In the genomic region with DNA sequence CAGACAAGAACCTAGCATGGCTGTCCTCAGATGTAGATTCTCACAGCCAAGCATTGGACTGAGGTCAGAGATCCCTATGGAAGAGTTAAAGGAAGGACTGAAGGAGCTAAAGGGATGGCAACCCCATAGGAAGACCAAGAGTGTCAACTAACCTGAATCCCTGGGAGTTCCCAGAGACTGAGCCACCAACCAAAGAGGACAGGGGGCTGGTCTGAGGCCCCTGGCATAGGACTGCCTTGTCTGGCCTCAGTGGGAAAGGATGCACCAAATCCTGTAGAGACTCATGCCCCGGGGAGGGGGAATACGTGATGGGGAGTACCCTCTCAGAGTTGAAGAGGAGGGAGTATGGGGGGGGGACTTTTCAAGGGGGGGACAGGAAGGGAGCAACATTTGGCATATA, we compare ENCODE assay signal across 21 mouse cellular contexts. TPM values are rescaled to one million over a fixed set of nuclear protein-coding genes. Genes with fewer than 3 reads are reported as not detected.
DNase-seq lines count a peak whose midpoint lies in the region; ATAC-seq lines count a peak whose summit lies in the region.
"Had no signal": no experiment of that assay in that cellular context is flagged by ENCODE, and none has a peak within 500 bp of the region (broad histone marks: within the 10 kb centered on the region; RNA-seq: fewer than 3 reads in every experiment).

No protein-coding gene starts in this region.

- no peak overlapping the region for H3K4me3 ChIP-seq in heart, embryonic 10.5 days
- no peak overlapping the region for H3K4me3 ChIP-seq in heart, embryonic 12.5 days
- H3K4me3 ChIP-seq in intestine, embryonic 14.5 days (ENCODE audit: low read depth, low read length): no peak overlapping the region
- no peak overlapping the region for H3K4me3 ChIP-seq in intestine, embryonic 15.5 days (replicated peaks)

- no peak overlapping the region for H3K27ac ChIP-seq in heart, embryonic 10.5 days
- no peak overlapping the region for H3K27ac ChIP-seq in heart, embryonic 12.5 days (ENCODE audit: poor library complexity, severe bottlenecking)
- H3K27ac ChIP-seq in intestine, embryonic 14.5 days (ENCODE audit: low read depth): no peak overlapping the region
- H3K27ac ChIP-seq in intestine, embryonic 15.5 days: no peak overlapping the region

- H3K9ac ChIP-seq in heart, embryonic 12.5 days: no peak overlapping the region
- no peak overlapping the region for H3K9ac ChIP-seq in intestine, embryonic 14.5 days (ENCODE audit: low read length)
- no peak overlapping the region for H3K9ac ChIP-seq in intestine, embryonic 15.5 days

- H3K4me1 ChIP-seq in heart, embryonic 10.5 days: peaks cover 19% of the 10 kb centered on the region
- peaks cover 22% of the 10 kb centered on the region for H3K4me1 ChIP-seq in heart, embryonic 12.5 days (replicated peaks)
- H3K4me1 ChIP-seq in intestine, embryonic 14.5 days (replicated peaks; ENCODE audit: control insufficient read depth, insufficient read depth, low read length): peaks cover 13% of the 10 kb centered on the region
- peaks cover 15% of the 10 kb centered on the region for H3K4me1 ChIP-seq in intestine, embryonic 15.5 days (replicated peaks)

- 92% methylated on average over 2 of the region's 2 CpGs for WGBS in heart, embryonic 10.5 days
- WGBS in heart, embryonic 12.5 days: 92% methylated on average over 2 of the region's 2 CpGs
- WGBS in intestine, embryonic 14.5 days: 100% methylated on average over 2 of the region's 2 CpGs
- 95% methylated on average over 2 of the region's 2 CpGs for WGBS in intestine, embryonic 15.5 days

- H3K27me3 ChIP-seq in heart, embryonic 10.5 days (ENCODE audit: insufficient read depth, poor library complexity, severe bottlenecking): no peaks in the 10 kb centered on the region
- no peaks in the 10 kb centered on the region for H3K27me3 ChIP-seq in heart, embryonic 12.5 days (replicated peaks)
- no peaks in the 10 kb centered on the region for H3K27me3 ChIP-seq in intestine, embryonic 14.5 days (replicated peaks; ENCODE audit: control insufficient read depth, insufficient read depth, low read length)
- no peaks in the 10 kb centered on the region for H3K27me3 ChIP-seq in intestine, embryonic 15.5 days (replicated peaks)
- H3K27me3 ChIP-seq: CH12.LX, Patski had no signal

- no peaks in the 10 kb centered on the region for H3K36me3 ChIP-seq in heart, embryonic 10.5 days
- no peaks in the 10 kb centered on the region for H3K36me3 ChIP-seq in heart, embryonic 12.5 days
- H3K36me3 ChIP-seq in intestine, embryonic 14.5 days (ENCODE audit: control insufficient read depth, insufficient read depth, low read length): no peaks in the 10 kb centered on the region
- no peaks in the 10 kb centered on the region for H3K36me3 ChIP-seq in intestine, embryonic 15.5 days
- H3K36me3 ChIP-seq: G1E had no signal

- peak; percentile 64 for DNase-seq in heart, adult 11 months
- DNase-seq in heart, postnatal 4 days: no peak
- DNase-seq in heart, embryonic 10.5 days (ENCODE audit: low spot score): peak; percentile 68
- peak; percentile 34 for DNase-seq in intestine, embryonic 14.5 days (ENCODE audit: low spot score)
- DNase-seq: adrenal gland, adult 2 months; adrenal gland, adult 8-10 months; adrenal gland, postnatal 10 days; adrenal gland, postnatal 14 days; adrenal gland, postnatal 25 days; adrenal gland, postnatal 36 days; B cell, adult 2 months; cerebellum, adult 11 months; cerebellum, adult 11-12 months; cerebellum, adult 18-20 months had no signal

- no peak for ATAC-seq in heart, embryonic 12.5 days (ENCODE audit: insufficient number of reproducible peaks, low FRiP score)
- ATAC-seq in intestine, embryonic 14.5 days (replicated peaks; ENCODE audit: low FRiP score, low TSS enrichment, low read depth): no peak
- no peak for ATAC-seq in intestine, embryonic 15.5 days
- ATAC-seq: activated CD4-positive, CD25-positive, alpha-beta regulatory T cell, adult 4 months; CD4-positive, CD25-positive, alpha-beta regulatory T cell, adult 4 months; Patski had no signal

- H3K4me2 ChIP-seq in heart, embryonic 12.5 days: no peak overlapping the region
- H3K4me2 ChIP-seq in intestine, embryonic 14.5 days (ENCODE audit: low read length): no peak overlapping the region
- H3K4me2 ChIP-seq in intestine, embryonic 15.5 days (replicated peaks): no peak overlapping the region

- H3K9me3 ChIP-seq in heart, embryonic 10.5 days: no peaks in the 10 kb centered on the region
- no peaks in the 10 kb centered on the region for H3K9me3 ChIP-seq in heart, embryonic 12.5 days (replicated peaks)
- no peaks in the 10 kb centered on the region for H3K9me3 ChIP-seq in intestine, embryonic 14.5 days (ENCODE audit: control insufficient read depth, low read length)
- no peaks in the 10 kb centered on the region for H3K9me3 ChIP-seq in intestine, embryonic 15.5 days
- H3K9me3 ChIP-seq: G1E had no signal

RNA-seq across cellular contexts. Expression of gene Mrtfa, which starts 56.8 kb away (rescaled TPM):
- total RNA-seq in heart, postnatal 4 days (2021): 10 to 100 TPM; 17.5 to 17.7 TPM
- polyA plus RNA-seq in heart, embryonic 10.5 days (2016; fragmentation: Nextera tagmentation; extraction: Ambion mirVana): 18.3 and 26.9 TPM in 2 replicates
- 19.4 TPM in 2 replicates for polyA plus RNA-seq in heart, embryonic 12.5 days (2016; fragmentation: Nextera tagmentation; extraction: Ambion mirVana)
- polyA plus RNA-seq in intestine, embryonic 14.5 days (2014; fragmentation: Nextera tagmentation; extraction: Ambion mirVana): 21.2 and 25.1 TPM in 2 replicates
- 16.0 and 18.0 TPM in 2 replicates for polyA plus RNA-seq in intestine, embryonic 15.5 days (2015; fragmentation: Nextera tagmentation; extraction: Ambion mirVana)
